Mouse (Mus musculus) bone marrow, adult 2 months (tissue): ENCODE measurements around the gene Rab42. TPM values are rescaled to one million over a fixed set of nuclear protein-coding genes. Genes with fewer than 3 reads are reported as not detected.

Experiments
- H3K27ac ChIP-seq: fragments of 200-500 bp; 2 replicates; pipeline ENCODE4 v1.5.1; 2012; ENCODE audit warnings: low read depth, mild to moderate bottlenecking, control low read depth, inconsistent platforms, low read length; ENCODE audit not compliant: control insufficient read depth, poor library complexity, insufficient read depth
- H3K4me1 ChIP-seq: fragments of 200-500 bp; 2 replicates; pipeline ENCODE4 v1.6.1; 2011; ENCODE audit warnings: low read length; ENCODE audit not compliant: control insufficient read depth, insufficient read depth
- H3K4me3 ChIP-seq: fragments of 200-500 bp; replicated peaks from 2 replicates; pipeline ENCODE3; 2011; ENCODE audit warnings: mild to moderate bottlenecking, low read depth, low read length, control low read depth; ENCODE audit not compliant: control insufficient read depth
- CTCF ChIP-seq: fragments of 200-500 bp; IDR thresholded peaks from 2 replicates; pipeline ENCODE4 v1.5.1; 2011; ENCODE audit warnings: low read length, control low read depth; ENCODE audit not compliant: control insufficient read depth, insufficient read depth
- POLR2A ChIP-seq: fragments of 200-500 bp; IDR thresholded peaks from 2 replicates; pipeline ENCODE4 v1.6.1; 2011; ENCODE audit warnings: low read depth, mild to moderate bottlenecking, control low read depth, low read length, borderline replicate concordance; ENCODE audit not compliant: control insufficient read depth
- WGBS: fragments of 180-500 bp; shearing (Covaris S2); methylation state at CpG from one replicate; pipeline ENCODE4 v1.1.7; 2018; 5-methylcytosine and 5-hydroxymethylcytosine counted together
- polyA plus RNA-seq: library from polyadenylated mRNA; stranded (reverse); fragments of >200 nt; gene quantifications from 2 replicates; pipeline ENCODE4 v1.2.4, GENCODE M21; 2011; ENCODE audit warnings: low replicate concordance; ENCODE audit not compliant: missing spikeins, insufficient read depth, insufficient read length

Gene Rab42
- polyA plus RNA-seq, 1 experiment = not detected

- 61% methylated on average over 14 of the region's 14 CpGs for WGBS
- TF ChIP-seq POLR2A = no peak
- TF ChIP-seq CTCF = no peak
- Histone ChIP-seq H3K27ac (no peak overlapping the region), H3K4me3 (no peak overlapping the region), H3K4me1 (no peaks in the 10 kb centered on the region)
Observed at GRCm38 (mm10) chr4:132328391-132328982, 25.3 kb upstream of the Rab42 start.

GRCm38 (mm10) chr4:132326481-132326880 is 23.3 kb upstream of the Rab42 start:
- H3K4me1 ChIP-seq = no peaks in the 10 kb centered on the region
- WGBS = 81% methylated on average over 5 of the region's 5 CpGs
- no peak for TF ChIP-seq POLR2A
- no peak for TF ChIP-seq CTCF
- H3K27ac ChIP-seq = no peak overlapping the region
- H3K4me3 ChIP-seq = no peak overlapping the region

GRCm38 (mm10) chr4:132315711-132316110 is 12.5 kb upstream of the Rab42 start:
- WGBS = 88% methylated on average over 8 of the region's 8 CpGs
- no peak for TF ChIP-seq POLR2A
- no peak for TF ChIP-seq CTCF

GRCm38 (mm10) chr4:132312627-132313026 is 9.4 kb upstream of the Rab42 start:
- WGBS = 87% methylated on average over 5 of the region's 5 CpGs
- TF ChIP-seq CTCF (no peak), POLR2A (no peak)
- Histone ChIP-seq H3K4me3 (no peak overlapping the region), H3K4me1 (peaks cover 2% of the 10 kb centered on the region; the same call in 1 of the 2 replicates), H3K27ac (no peak overlapping the region)

More at GRCm38 (mm10) chr4:132315711-132316110, 12.5 kb upstream of the Rab42 start:
- Histone ChIP-seq H3K27ac (no peak overlapping the region), H3K4me3 (no peak overlapping the region), H3K4me1 (no peaks in the 10 kb centered on the region)

- Histone ChIP-seq H3K4me3 (no peak overlapping the region), H3K27ac (no peak overlapping the region), H3K4me1 (peaks cover 2% of the 10 kb centered on the region; the same call in 1 of the 2 replicates)
- 65% methylated on average over 3 of the region's 3 CpGs for WGBS
- TF ChIP-seq POLR2A = no peak
- TF ChIP-seq CTCF = no peak
Observed at GRCm38 (mm10) chr4:132311801-132312200, 8.6 kb upstream of the Rab42 start.

GRCm38 (mm10) chr4:132311209-132311608 is 8.0 kb upstream of the Rab42 start:
- no peak overlapping the region for H3K4me3 ChIP-seq
- WGBS = 61% methylated on average over 1 of the region's 1 CpGs
- TF ChIP-seq CTCF (no peak), POLR2A (no peak)
- peaks cover 2% of the 10 kb centered on the region; the same call in 1 of the 2 replicates for H3K4me1 ChIP-seq
- H3K27ac ChIP-seq = no peak overlapping the region

GRCm38 (mm10) chr4:132309849-132310472 is 6.8 kb upstream of the Rab42 start:
- WGBS = 14% methylated on average over 10 of the region's 10 CpGs
- no peak overlapping the region for H3K27ac ChIP-seq
- no peak for TF ChIP-seq POLR2A
- TF ChIP-seq CTCF = peak; percentile 29; the same call in 1 of the 2 replicates
- H3K4me3 ChIP-seq = peak overlapping the region; percentile 44
- H3K4me1 ChIP-seq = peaks cover 2% of the 10 kb centered on the region

GRCm38 (mm10) chr4:132309140-132309848 is 6.1 kb upstream of the Rab42 start:
- TF ChIP-seq POLR2A (no peak), CTCF (no peak)
- WGBS = under 1% methylated on average over 15 of the region's 15 CpGs
- peak overlapping the region; percentile 57; the same call in 1 of the 2 replicates for H3K27ac ChIP-seq

More at GRCm38 (mm10) chr4:132309140-132309848, 6.1 kb upstream of the Rab42 start:
- Histone ChIP-seq H3K4me3 (peak overlapping the region; percentile 93), H3K4me1 (peaks cover 2% of the 10 kb centered on the region)
